In genomic region chr12:112290299-112290698, GRCm38 (mm10) we compare ENCODE assay signal across 8 mouse cellular contexts.
DNase-seq lines count a peak whose midpoint lies in the region; TF ChIP-seq lines count a peak whose summit lies in the region.

No protein-coding gene starts in this region.

- DNase-seq in kidney, adult 2 months = peak; percentile 18
- no peak for DNase-seq in kidney, adult 18-20 months
- peak; percentile 59 to 67 for DNase-seq in cerebellum, postnatal 14 days
- DNase-seq in layer of hippocampus, adult 18-20 months (ENCODE audit: low spot score in 2 of 2) = peak; percentile 44 to 66
- peak; percentile 85 for DNase-seq in right cerebral cortex, postnatal 10 days (ENCODE audit: low spot score in 2 of 2)
- no peak for DNase-seq in neural tube, embryonic 10.5 days (ENCODE audit: extremely low spot score, low spot score)
- DNase-seq in kidney, adult 8-10 months = no peak
- no peak for DNase-seq in testis, postnatal 10 days (ENCODE audit: low spot score)

- 84% methylated on average over 9 of the region's 9 CpGs for WGBS in kidney, adult 2 months

- H3K27ac ChIP-seq in kidney, adult 2 months (ENCODE audit: insufficient read depth, low read depth, low read length) = no peak overlapping the region

- no peak overlapping the region for H3K4me3 ChIP-seq in kidney, adult 2 months (ENCODE audit: insufficient read depth, low read depth, low read length)

- no peaks in the 10 kb centered on the region for H3K4me1 ChIP-seq in kidney, adult 2 months (ENCODE audit: control insufficient read depth, insufficient read depth, low read length)

- TF ChIP-seq POLR2A in kidney, adult 2 months (IDR thresholded peaks at IDR 0.05; ENCODE audit: low read depth, low read length) = no peak

- no peak for TF ChIP-seq CTCF in kidney, adult 2 months (conservative IDR thresholded peaks at IDR 0.05; ENCODE audit: insufficient read depth, insufficient read length, low read depth, low read length)

- no peaks in the 10 kb centered on the region for H3K27me3 ChIP-seq in kidney, adult 2 months (replicated peaks; ENCODE audit: control insufficient read depth, insufficient read depth, low read length)

- no peaks in the 10 kb centered on the region for H3K36me3 ChIP-seq in kidney, adult 2 months (ENCODE audit: control insufficient read depth, insufficient read depth, low read length)

Comparison
In these comparisons a context has a peak if more than half of its experiments do, and no peak if none do; other contexts are left out.
1. DNase-seq: peak in kidney, adult 2 months (single experiment), cerebellum, postnatal 14 days (2 of 2), layer of hippocampus, adult 18-20 months (2 of 2) and right cerebral cortex, postnatal 10 days (2 of 2); none in kidney, adult 18-20 months (single experiment), neural tube, embryonic 10.5 days (single experiment), kidney, adult 8-10 months (0 of 2) and testis, postnatal 10 days (single experiment).